Mouse (Mus musculus) monocyte, adult 2 months (primary cell): ENCODE data around the gene Mug2.
"Not testable (repeated sequence)": the region's sequence is repeated elsewhere in the genome, so short reads cannot be mapped to it uniquely, and the experiment has no call there.

Source experiments
- DNase-seq, 2 experiments: peaks; one replicate each; pipeline ENCODE4 v3.0.0; 2022; ENCODE audit warnings: low spot score in 2 of 2, low read depth in 1 of 2

Mug2 gene

GRCm38 (mm10) chr6:122006461-122006860 lies at the start of gene Mug2:
Gene Mug2, plus strand, starts transcription at chr6:122006761.
- not testable (repeated sequence) for DNase-seq

- not testable (repeated sequence) for DNase-seq
These were observed 48.7 kb upstream of the Mug2 start for GRCm38 (mm10) chr6:121957803-121958349.

DNA sequence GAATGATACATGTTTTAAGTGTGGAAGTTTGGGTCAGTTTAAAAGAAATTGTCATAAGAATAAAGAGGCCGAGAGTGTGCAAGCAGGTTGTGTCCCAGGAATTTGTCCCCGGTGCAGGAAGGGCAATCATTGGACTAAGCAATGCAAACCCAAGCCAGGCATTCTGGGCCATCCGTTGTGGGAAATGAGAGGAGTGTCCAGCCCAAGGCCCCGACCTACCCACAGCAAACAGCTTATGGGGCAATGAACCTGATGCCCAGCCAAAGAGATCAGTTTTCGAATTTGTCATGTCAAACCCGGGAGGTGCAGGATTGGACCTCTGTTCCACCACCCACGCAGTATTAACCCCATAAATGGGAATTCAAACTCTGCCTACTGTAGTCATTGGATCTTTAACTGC lies 30.9 kb upstream of the Mug2 start:
- no peak for DNase-seq

GRCm38 (mm10) chr6:122100904-122101303 lies 94.3 kb downstream of the Mug2 start:
- DNase-seq: no peak

GRCm38 (mm10) chr6:122101671-122102070 lies 95.1 kb downstream of the Mug2 start:
- DNase-seq: no peak

DNA sequence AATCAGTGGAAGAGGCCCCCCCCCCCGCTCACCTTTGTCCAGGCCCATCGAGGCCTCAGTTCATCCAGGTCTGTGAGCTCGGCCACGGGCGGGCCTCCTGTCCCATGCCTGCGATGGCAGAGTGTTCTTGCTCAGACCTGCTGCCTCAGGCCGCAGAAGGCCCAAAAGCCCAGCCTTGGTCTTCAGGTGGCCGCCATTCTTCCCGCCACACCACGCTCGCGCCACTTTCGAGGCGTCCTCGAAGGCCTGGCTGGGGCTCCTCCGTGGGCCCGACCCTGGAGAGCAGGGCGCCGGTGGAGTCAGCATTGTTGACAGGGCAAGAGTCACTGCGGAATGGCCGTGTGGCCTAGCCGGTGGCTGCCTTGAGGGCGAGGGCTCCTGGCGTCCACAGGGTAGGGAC lies 110.4 kb downstream of the Mug2 start:
- no peak for DNase-seq

DNA sequence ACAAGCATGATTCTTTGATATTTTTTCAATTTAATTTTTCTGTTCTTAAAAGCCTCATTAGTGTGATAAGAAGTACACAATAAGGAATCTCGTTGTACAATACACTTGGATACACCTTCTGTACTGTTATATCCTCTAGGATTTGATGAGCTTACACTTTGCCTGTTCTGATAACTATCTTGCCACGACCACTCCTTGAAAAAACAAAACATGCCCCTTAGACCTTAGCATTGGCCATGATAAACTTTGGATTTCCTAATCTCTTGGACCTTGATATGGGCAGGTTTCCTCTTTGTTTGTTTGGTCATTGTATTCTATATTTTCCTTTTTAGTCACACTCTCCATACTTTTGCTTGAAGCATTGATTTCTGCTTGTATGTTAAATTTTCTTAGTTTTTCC lies 123.0 kb downstream of the Mug2 start:
- no peak for DNase-seq
